Mouse (Mus musculus): ENCODE measurements around the gene Pcx. TPM values are rescaled to one million over a fixed set of nuclear protein-coding genes. Genes with fewer than 3 reads are reported as not detected.
A peak's percentile ranks its signal among the peaks of the same experiment; 100 is the strongest.

Pcx gene
- polyA plus RNA-seq, 1 experiment from 2014 or later = 20.7 TPM

DNA sequence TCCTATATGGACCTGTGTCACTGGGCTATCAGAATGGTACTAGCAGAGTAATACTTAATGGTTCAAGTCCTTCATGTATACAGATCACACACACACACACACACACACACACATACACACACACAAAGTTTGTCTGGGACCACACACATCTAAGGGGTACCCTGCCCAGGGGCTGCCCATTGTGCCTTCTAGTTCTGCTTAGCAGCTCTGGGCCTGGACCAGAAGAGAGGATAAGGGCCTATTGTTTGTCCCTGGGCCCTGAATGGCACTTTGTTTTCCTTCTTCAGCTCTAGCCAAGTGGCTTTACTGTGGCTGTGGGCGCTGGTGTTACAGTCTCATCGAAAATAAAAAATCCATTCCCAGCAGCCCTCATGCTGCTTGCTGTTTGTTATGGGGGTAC is 49.3 kb downstream of the Pcx start:
- no peaks in the 10 kb centered on the region for H3K9me3 ChIP-seq
- H3K36me3 ChIP-seq = no peaks in the 10 kb centered on the region
- WGBS = 38% methylated on average over 2 of the region's 2 CpGs
- H3K27ac ChIP-seq = peak overlapping the region; percentile 44; the same call in 1 of the 2 replicates
- ATAC-seq = peak; percentile 65; the same call in 1 of the 2 replicates
- H3K4me3 ChIP-seq (replicated peaks) = no peak overlapping the region
- no peak overlapping the region for H3K9ac ChIP-seq (replicated peaks)
- H3K4me1 ChIP-seq (replicated peaks) = peaks cover 22% of the 10 kb centered on the region
- H3K4me2 ChIP-seq (replicated peaks) = no peak overlapping the region
- no peaks in the 10 kb centered on the region for H3K27me3 ChIP-seq

DNA sequence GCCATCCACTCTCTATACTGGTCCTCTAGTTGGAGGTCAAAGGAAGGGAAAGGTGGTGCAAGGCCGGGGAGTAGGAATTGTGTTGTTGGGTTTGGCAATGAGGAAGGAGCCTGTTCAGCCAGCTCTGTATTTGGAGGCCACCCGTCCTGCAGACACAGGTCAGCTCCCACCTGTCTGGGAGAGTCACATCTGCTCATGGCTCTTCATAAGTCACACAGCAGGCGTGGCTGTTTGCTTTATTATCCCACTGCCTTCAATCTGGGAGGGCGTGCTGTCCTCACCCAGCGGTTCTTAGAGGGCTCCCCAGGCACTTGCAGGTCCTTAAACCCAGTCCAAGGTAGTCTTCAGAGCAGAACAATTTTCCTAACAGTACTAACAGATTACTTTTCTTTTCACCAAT is 49.9 kb downstream of the Pcx start:
- WGBS = 77% methylated on average over 5 of the region's 5 CpGs
- Histone ChIP-seq H3K27me3 (no peaks in the 10 kb centered on the region), H3K4me2 (replicated peaks) (no peak overlapping the region), H3K36me3 (no peaks in the 10 kb centered on the region), H3K9ac (replicated peaks) (no peak overlapping the region), H3K4me3 (replicated peaks) (no peak overlapping the region), H3K4me1 (replicated peaks) (peaks cover 22% of the 10 kb centered on the region), H3K9me3 (no peaks in the 10 kb centered on the region), H3K27ac (0 out of 2 replicates have a peak overlapping the region, but pooled peaks have one; percentile 44)
- ATAC-seq = no peak

DNA sequence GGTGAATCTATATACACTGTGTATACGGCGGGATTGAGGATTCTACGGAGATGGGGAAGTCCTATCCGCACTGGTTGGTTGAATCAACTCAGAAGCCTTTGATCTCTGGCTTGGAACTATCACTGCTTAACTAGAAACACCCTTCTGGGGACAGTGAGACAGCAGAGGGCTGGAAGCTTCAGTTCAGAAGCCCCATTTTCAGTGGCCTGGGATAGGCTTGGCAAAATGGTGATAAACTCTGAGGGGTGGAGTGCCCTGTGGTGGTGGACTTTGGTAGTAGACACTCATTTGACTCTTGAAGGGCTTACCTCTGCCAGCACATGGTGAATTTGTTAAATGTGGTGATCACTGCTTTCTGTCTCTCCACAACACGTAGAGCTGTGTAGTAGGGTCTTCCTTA is 55.4 kb downstream of the Pcx start:
- Histone ChIP-seq H3K36me3 (no peaks in the 10 kb centered on the region), H3K4me2 (replicated peaks) (no peak overlapping the region), H3K27me3 (no peaks in the 10 kb centered on the region), H3K4me1 (replicated peaks) (no peaks in the 10 kb centered on the region), H3K9ac (replicated peaks) (no peak overlapping the region), H3K27ac (no peak overlapping the region), H3K4me3 (replicated peaks) (no peak overlapping the region), H3K9me3 (no peaks in the 10 kb centered on the region)
- ATAC-seq = no peak
- WGBS = 90% methylated on average over 5 of the region's 5 CpGs

DNA sequence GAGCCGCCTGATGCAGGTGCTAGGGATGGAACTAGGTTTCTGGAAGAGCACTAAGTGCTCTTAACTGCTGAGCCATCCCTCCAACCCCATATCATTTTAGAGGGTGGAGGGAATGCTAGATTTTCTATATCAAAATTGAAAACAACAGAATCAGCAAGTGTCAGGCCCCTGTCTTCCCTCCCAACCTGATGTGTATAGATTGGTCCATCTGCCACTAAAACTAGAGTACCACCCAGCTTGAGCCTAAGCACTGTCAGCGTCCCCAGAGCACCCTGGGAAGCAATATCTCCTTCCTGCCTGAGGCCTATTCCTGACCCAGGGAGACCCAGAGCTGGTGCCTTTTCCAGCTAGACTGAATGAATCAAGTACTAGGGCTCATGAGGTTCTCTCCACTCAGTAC is 56.6 kb downstream of the Pcx start:
- Histone ChIP-seq H3K4me1 (replicated peaks) (peaks cover 2% of the 10 kb centered on the region; the same call in 1 of the 2 replicates), H3K36me3 (no peaks in the 10 kb centered on the region), H3K9ac (replicated peaks) (no peak overlapping the region), H3K9me3 (no peaks in the 10 kb centered on the region), H3K4me2 (replicated peaks) (no peak overlapping the region), H3K4me3 (replicated peaks) (no peak overlapping the region), H3K27ac (no peak overlapping the region), H3K27me3 (no peaks in the 10 kb centered on the region)
- 74% methylated on average over 2 of the region's 2 CpGs for WGBS
- no peak for ATAC-seq

DNA sequence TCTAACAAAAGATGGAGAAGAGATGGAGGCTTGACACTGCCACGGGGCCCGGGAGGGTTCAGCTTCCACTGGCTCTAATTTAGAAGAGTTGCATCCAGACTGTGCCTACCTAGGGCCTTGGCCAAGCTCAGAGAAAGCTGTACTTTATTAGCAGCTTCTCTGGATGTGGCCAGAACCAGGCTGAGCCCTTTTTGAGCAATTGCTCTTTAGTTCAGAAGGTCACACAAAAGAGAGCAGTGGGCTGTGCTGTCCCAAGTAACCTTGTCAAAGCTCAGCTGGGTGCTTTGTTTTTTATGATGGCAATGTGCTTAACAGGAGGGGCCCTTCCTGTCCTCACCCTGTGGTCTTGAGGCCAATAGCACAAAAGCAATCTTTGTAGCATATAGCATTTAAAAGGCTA is 57.4 kb downstream of the Pcx start:
- ATAC-seq = no peak
- WGBS = 87% methylated on average over 2 of the region's 2 CpGs
- no peak overlapping the region for H3K4me2 ChIP-seq (replicated peaks)
- H3K9ac ChIP-seq (replicated peaks) = no peak overlapping the region
- H3K4me1 ChIP-seq (replicated peaks) = peaks cover 5% of the 10 kb centered on the region; the same call in 1 of the 2 replicates
- no peaks in the 10 kb centered on the region for H3K27me3 ChIP-seq
- H3K36me3 ChIP-seq = no peaks in the 10 kb centered on the region
- H3K9me3 ChIP-seq = no peaks in the 10 kb centered on the region
- H3K4me3 ChIP-seq (replicated peaks) = no peak overlapping the region
- H3K27ac ChIP-seq = no peak overlapping the region

DNA sequence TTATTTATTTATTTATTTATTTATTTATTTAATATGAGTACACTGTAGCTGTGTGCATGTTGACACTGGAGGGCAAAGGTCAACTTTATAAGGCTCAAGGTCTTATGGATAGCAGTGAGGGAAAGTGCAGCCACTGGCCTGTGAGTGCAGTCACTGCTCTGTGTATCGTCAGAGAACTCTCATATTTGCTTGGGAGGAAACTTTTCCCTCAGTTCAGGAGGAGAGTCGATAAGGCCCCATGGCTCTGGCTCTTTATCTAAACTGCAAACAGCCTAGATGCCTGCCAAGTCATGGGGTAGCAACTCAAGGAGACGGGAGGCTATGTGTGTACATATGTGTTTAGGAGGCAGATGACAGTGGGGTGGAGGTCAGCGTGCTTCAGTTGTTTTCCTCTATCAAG is 58.6 kb downstream of the Pcx start:
- no peaks in the 10 kb centered on the region for H3K9me3 ChIP-seq
- H3K27me3 ChIP-seq = no peaks in the 10 kb centered on the region
- no peak overlapping the region for H3K4me3 ChIP-seq (replicated peaks)
- no peak overlapping the region for H3K27ac ChIP-seq
- H3K36me3 ChIP-seq = no peaks in the 10 kb centered on the region
- ATAC-seq = no peak
- H3K4me1 ChIP-seq (replicated peaks) = peaks cover 5% of the 10 kb centered on the region; the same call in 1 of the 2 replicates
- 64% methylated on average over 4 of the region's 4 CpGs for WGBS
- 0 out of 2 replicates have a peak overlapping the region, but pooled peaks have one; percentile 10 for H3K9ac ChIP-seq (replicated peaks)
- no peak overlapping the region for H3K4me2 ChIP-seq (replicated peaks)

DNA sequence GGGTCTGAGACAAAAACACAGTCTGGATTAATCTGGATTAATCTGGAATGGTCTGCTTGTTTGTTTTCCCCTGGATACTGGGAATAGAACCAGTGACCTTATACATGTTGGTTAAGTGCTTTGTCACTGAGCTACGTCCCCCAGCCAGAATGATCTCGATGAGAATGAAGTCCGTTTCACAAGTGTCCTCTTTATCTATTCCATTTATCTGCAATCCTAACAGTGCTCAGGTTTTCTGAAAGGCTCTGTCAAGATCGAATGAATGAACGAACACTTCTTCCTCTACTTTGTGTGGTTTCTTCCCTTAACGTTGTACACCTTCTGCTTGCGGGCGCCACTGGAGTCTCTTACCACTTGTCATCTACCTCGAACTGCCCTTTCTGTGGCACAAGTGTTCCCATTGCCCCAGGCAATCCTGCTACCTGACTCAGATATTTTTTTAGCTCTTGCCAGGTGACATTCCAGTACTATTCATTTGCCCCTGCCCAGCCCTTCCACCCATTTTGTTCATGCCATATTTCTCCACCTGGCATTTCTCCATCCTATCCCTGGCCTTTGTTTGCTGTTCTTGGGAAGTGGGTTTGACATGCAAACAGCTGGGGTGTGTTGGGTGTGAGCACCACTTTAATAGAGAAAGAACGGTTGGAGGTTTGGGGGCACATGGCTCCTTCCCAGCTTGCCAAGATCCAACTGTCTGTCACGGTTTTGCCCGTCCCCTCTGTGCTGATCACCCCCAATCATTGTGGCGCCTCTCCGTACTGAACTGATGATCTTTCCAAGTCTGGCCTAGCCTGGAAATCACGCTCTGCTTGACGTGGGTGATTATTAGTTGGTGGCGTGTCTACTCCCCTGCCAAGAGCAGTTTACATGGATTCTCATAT is 59.3 kb downstream of the Pcx start:
- ATAC-seq = no peak
- no peak overlapping the region for H3K27ac ChIP-seq
- H3K4me2 ChIP-seq (replicated peaks) = no peak overlapping the region
- peaks cover 5% of the 10 kb centered on the region; the same call in 1 of the 2 replicates for H3K4me1 ChIP-seq (replicated peaks)
- no peak overlapping the region for H3K4me3 ChIP-seq (replicated peaks)
- H3K27me3 ChIP-seq = no peaks in the 10 kb centered on the region
- H3K9me3 ChIP-seq = no peaks in the 10 kb centered on the region
- H3K9ac ChIP-seq (replicated peaks) = no peak overlapping the region
- 81% methylated on average over 17 of the region's 17 CpGs for WGBS
- H3K36me3 ChIP-seq = no peaks in the 10 kb centered on the region

DNA sequence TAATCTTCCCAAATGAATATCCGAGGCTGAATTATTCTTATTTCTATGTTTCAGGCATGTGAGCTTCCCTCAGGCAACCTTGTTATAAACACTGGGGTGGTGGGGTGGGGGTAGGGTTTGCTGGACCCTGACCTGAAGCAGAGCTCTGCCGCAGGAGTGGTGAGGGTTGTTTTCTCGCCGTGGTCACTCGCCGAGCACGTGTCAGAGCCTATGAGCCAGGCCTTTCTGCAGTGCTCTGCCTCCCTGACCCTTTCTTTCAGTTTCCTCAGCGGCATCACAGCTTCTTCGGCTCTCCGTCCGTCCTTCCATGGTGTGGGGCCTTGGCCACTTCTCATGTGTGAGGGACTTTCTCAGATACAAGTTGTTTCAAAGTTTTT is 60.0 kb downstream of the Pcx start:
- no peaks in the 10 kb centered on the region for H3K36me3 ChIP-seq
- H3K4me2 ChIP-seq (replicated peaks) = no peak overlapping the region
- H3K4me3 ChIP-seq (replicated peaks) = no peak overlapping the region
- H3K27ac ChIP-seq = no peak overlapping the region
- H3K4me1 ChIP-seq (replicated peaks) = peaks cover 5% of the 10 kb centered on the region; the same call in 1 of the 2 replicates
- no peak for ATAC-seq
- H3K9ac ChIP-seq (replicated peaks) = no peak overlapping the region
- 82% methylated on average over 11 of the region's 11 CpGs for WGBS
- no peaks in the 10 kb centered on the region for H3K27me3 ChIP-seq
- H3K9me3 ChIP-seq = no peaks in the 10 kb centered on the region

DNA sequence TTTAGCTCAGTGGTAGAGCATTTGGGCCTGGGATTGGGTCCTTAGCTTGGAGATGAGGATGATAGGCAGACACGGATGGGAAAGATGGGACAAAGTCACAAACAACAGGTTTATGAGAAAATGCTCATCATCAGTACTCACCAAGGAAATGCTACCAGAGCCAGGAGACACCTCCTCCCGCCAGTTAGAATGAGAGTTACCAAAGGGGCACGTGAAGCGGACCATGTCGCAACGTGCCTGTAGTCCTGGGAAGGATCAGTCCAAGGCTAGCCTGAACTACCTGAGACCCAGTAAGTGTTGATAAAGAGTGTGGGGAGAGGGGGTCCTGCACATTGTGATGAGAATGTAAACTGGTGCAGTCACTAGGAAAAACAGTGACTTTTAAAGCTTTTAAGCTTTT is 60.5 kb downstream of the Pcx start:
- H3K27me3 ChIP-seq = no peaks in the 10 kb centered on the region
- WGBS = 86% methylated on average over 6 of the region's 6 CpGs
- H3K9ac ChIP-seq (replicated peaks) = no peak overlapping the region
- H3K9me3 ChIP-seq = no peaks in the 10 kb centered on the region
- H3K4me2 ChIP-seq (replicated peaks) = no peak overlapping the region
- peaks cover 5% of the 10 kb centered on the region; the same call in 1 of the 2 replicates for H3K4me1 ChIP-seq (replicated peaks)
- H3K4me3 ChIP-seq (replicated peaks) = no peak overlapping the region
- H3K27ac ChIP-seq = no peak overlapping the region
- H3K36me3 ChIP-seq = no peaks in the 10 kb centered on the region
- no peak for ATAC-seq

DNA sequence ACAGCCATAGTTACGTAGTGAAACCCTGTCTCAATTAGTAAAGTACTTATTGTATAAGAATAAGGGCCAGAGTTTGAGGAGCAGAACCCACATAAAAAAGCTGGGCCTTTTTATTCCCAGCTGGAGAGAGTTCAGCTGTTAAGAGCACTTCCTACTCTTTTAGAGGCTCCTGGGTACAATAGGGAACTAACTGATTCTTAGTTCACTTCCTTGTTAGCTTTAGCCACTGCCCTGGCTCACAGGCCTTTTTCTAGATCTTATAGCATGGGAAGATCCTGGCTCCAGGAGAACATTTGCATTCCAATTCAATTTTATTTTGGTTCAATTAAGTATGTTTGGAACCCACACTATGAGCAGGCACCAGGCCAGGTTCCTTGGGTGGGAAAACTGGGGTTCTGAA is 61.4 kb downstream of the Pcx start:
- Histone ChIP-seq H3K27ac (no peak overlapping the region), H3K4me3 (replicated peaks) (no peak overlapping the region), H3K9me3 (no peaks in the 10 kb centered on the region), H3K4me1 (replicated peaks) (peaks cover 5% of the 10 kb centered on the region; the same call in 1 of the 2 replicates), H3K9ac (replicated peaks) (no peak overlapping the region), H3K4me2 (replicated peaks) (no peak overlapping the region), H3K36me3 (no peaks in the 10 kb centered on the region), H3K27me3 (no peaks in the 10 kb centered on the region)
- ATAC-seq = no peak
- WGBS = 71% methylated on average over 1 of the region's 1 CpGs

DNA sequence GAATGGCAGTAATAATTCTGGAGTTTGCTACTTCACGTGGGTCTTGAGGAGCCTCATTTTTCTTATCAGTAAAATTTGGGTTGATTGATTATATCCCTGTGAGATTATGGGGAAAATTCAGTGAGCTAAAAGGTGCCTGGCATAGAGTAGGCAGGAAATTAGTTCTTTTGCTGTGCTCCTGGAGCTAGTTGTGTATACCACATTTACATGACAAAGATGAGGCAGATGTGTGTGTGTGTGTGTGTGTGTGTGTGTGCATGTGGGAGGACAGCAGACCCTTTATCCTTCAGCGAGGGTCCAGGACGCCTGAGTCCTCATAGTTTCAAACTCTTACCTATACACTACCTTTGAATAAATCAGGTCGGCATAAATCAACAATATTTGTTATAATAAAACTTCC is 61.8 kb downstream of the Pcx start:
- ATAC-seq = no peak
- Histone ChIP-seq H3K27me3 (no peaks in the 10 kb centered on the region), H3K4me1 (replicated peaks) (peaks cover 5% of the 10 kb centered on the region; the same call in 1 of the 2 replicates), H3K4me2 (replicated peaks) (no peak overlapping the region), H3K36me3 (no peaks in the 10 kb centered on the region), H3K9me3 (no peaks in the 10 kb centered on the region), H3K4me3 (replicated peaks) (no peak overlapping the region), H3K27ac (no peak overlapping the region), H3K9ac (replicated peaks) (no peak overlapping the region)
- 40% methylated on average over 4 of the region's 4 CpGs for WGBS

DNA sequence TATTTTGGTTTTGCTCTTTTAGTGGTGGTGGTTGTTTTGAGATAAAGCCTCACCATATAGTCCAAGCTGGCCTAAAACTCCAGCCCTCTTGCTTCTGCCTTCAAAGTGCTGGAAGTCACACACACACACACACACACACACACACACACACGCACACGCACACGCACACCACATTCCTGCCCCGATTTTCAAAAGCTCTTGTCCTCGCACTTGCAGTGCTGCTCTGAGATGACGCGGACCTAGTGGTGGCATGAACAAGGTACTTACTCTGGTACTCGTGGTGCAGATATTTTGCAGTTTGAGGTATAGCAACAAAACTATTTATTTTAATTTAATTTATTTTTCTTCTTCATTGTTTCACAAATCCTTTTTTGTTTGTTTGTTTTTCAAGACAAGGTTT is 62.2 kb downstream of the Pcx start:
- Histone ChIP-seq H3K4me3 (replicated peaks) (no peak overlapping the region), H3K4me1 (replicated peaks) (peaks cover 5% of the 10 kb centered on the region; the same call in 1 of the 2 replicates), H3K9me3 (no peaks in the 10 kb centered on the region), H3K36me3 (no peaks in the 10 kb centered on the region), H3K4me2 (replicated peaks) (no peak overlapping the region), H3K27me3 (no peaks in the 10 kb centered on the region), H3K27ac (no peak overlapping the region), H3K9ac (replicated peaks) (no peak overlapping the region)
- WGBS = 82% methylated on average over 8 of the region's 8 CpGs
- no peak for ATAC-seq
